ENCODE assay signal across 9 mouse cellular contexts in genomic region chr11:99364412-99364811, GRCm38 (mm10). TPM values are rescaled to one million over a fixed set of nuclear protein-coding genes. Genes with fewer than 3 reads are reported as not detected.
A peak's percentile ranks its signal among the peaks of the same experiment; 100 is the strongest.
DNase-seq lines count a peak whose midpoint lies in the region; ATAC-seq and TF ChIP-seq lines count a peak whose summit lies in the region.
"Had no signal": no experiment of that assay in that cellular context is flagged by ENCODE, and none has a peak within 500 bp of the region (broad histone marks: within the 10 kb centered on the region; RNA-seq: fewer than 3 reads in every experiment).

No protein-coding gene starts in this region.

- no peak overlapping the region for H3K4me2 ChIP-seq in heart, embryonic 11.5 days
- H3K4me2 ChIP-seq in neural tube, embryonic 11.5 days (ENCODE audit: low read depth) = no peak overlapping the region
- H3K4me2 ChIP-seq: neural tube, embryonic 12.5 days had no signal

- H3K36me3 ChIP-seq in heart, embryonic 11.5 days (ENCODE audit: control insufficient read depth, insufficient read depth, low read length) = no peaks in the 10 kb centered on the region
- no peaks in the 10 kb centered on the region for H3K36me3 ChIP-seq in testis, adult 2 months (ENCODE audit: control insufficient read depth, insufficient read depth, low read length)
- H3K36me3 ChIP-seq in neural tube, embryonic 11.5 days (ENCODE audit: control insufficient read depth, insufficient read depth, low read length) = no peaks in the 10 kb centered on the region
- H3K36me3 ChIP-seq: neural tube, embryonic 12.5 days had no signal

- no peaks in the 10 kb centered on the region for H3K9me3 ChIP-seq in heart, embryonic 11.5 days (replicated peaks; ENCODE audit: control insufficient read depth, low read length)
- H3K9me3 ChIP-seq in neural tube, embryonic 11.5 days (ENCODE audit: control insufficient read depth, low read length) = no peaks in the 10 kb centered on the region
- H3K9me3 ChIP-seq: neural tube, embryonic 12.5 days had no signal

- H3K27me3 ChIP-seq in heart, embryonic 11.5 days (ENCODE audit: control insufficient read depth, insufficient read depth, low read length) = peaks cover 5% of the 10 kb centered on the region; the same call in 1 of the 2 replicates
- H3K27me3 ChIP-seq in testis, adult 2 months (ENCODE audit: control insufficient read depth, insufficient read depth, low read length) = no peaks in the 10 kb centered on the region
- no peaks in the 10 kb centered on the region for H3K27me3 ChIP-seq in neural tube, embryonic 11.5 days (ENCODE audit: control insufficient read depth, insufficient read depth, low read length)
- H3K27me3 ChIP-seq: neural tube, embryonic 12.5 days had no signal

- H3K4me1 ChIP-seq in heart, embryonic 11.5 days (ENCODE audit: control insufficient read depth, insufficient read depth, low read length) = no peaks in the 10 kb centered on the region
- H3K4me1 ChIP-seq in testis, adult 2 months (ENCODE audit: control insufficient read depth, insufficient read depth, low read length) = peaks cover 3% of the 10 kb centered on the region; the same call in 1 of the 2 replicates
- H3K4me1 ChIP-seq in neural tube, embryonic 11.5 days (ENCODE audit: control insufficient read depth, insufficient read depth, low read length) = no peaks in the 10 kb centered on the region
- H3K4me1 ChIP-seq: neural tube, embryonic 12.5 days had no signal

- peak; percentile 72 for DNase-seq in heart, adult 11 months
- DNase-seq in testis, postnatal 10 days (ENCODE audit: low spot score) = no peak
- peak; percentile 31 to 51 for DNase-seq in cerebellum, adult 18-20 months
- DNase-seq in layer of hippocampus, adult 18-20 months (ENCODE audit: low spot score in 2 of 2) = peak; percentile 25 to 74
- DNase-seq in neural tube, embryonic 11.5 days (ENCODE audit: low spot score) = peak; percentile 47
- no peak for DNase-seq in spleen, adult 18-20 months

- WGBS in heart, embryonic 11.5 days (ENCODE audit: insufficient replicate concordance) = 19% methylated on average over 9 of the region's 9 CpGs
- 28% methylated on average over 9 of the region's 9 CpGs for WGBS in neural tube, embryonic 11.5 days

- ATAC-seq in heart, embryonic 11.5 days (replicated peaks; ENCODE audit: insufficient number of reproducible peaks, low FRiP score, low TSS enrichment) = no peak
- no peak for ATAC-seq in neural tube, embryonic 11.5 days (ENCODE audit: insufficient read depth, low FRiP score, low TSS enrichment)

- no peak for TF ChIP-seq POLR2A in testis, adult 2 months (IDR thresholded peaks at IDR 0.05; ENCODE audit: control insufficient read depth, low read depth, low read length)

- TF ChIP-seq CTCF in testis, adult 2 months (IDR thresholded peaks at IDR 0.05; ENCODE audit: control insufficient read depth, insufficient read depth, insufficient replicate concordance, low read depth, low read length) = peak; percentile 39; the same call in 1 of the 2 replicates

- H3K4me3 ChIP-seq in heart, embryonic 11.5 days (ENCODE audit: low read depth, low read length) = no peak overlapping the region
- no peak overlapping the region for H3K4me3 ChIP-seq in testis, adult 2 months (ENCODE audit: control insufficient read depth, low read depth, low read length)
- no peak overlapping the region for H3K4me3 ChIP-seq in neural tube, embryonic 11.5 days (ENCODE audit: low read depth, low read length)
- H3K4me3 ChIP-seq: neural tube, embryonic 12.5 days had no signal

- H3K9ac ChIP-seq in heart, embryonic 11.5 days (ENCODE audit: low read depth, low read length) = no peak overlapping the region
- no peak overlapping the region for H3K9ac ChIP-seq in neural tube, embryonic 11.5 days (ENCODE audit: low read length)
- H3K9ac ChIP-seq: neural tube, embryonic 12.5 days had no signal

- no peak overlapping the region for H3K27ac ChIP-seq in heart, embryonic 11.5 days (ENCODE audit: low read depth, low read length)
- no peak overlapping the region for H3K27ac ChIP-seq in testis, adult 2 months (ENCODE audit: control insufficient read depth, insufficient read depth, low read depth, low read length)
- no peak overlapping the region for H3K27ac ChIP-seq in neural tube, embryonic 11.5 days (ENCODE audit: low read depth, low read length)
- H3K27ac ChIP-seq: neural tube, embryonic 12.5 days had no signal

RNA-seq across cellular contexts. Expression of gene Krt28, which starts 10.3 kb away (rescaled TPM):
- polyA plus RNA-seq in heart, embryonic 11.5 days (2014; fragmentation: Nextera tagmentation; extraction: Ambion mirVana) = 0.16 TPM in 1 of 2 replicates, not detected in the other
- 0.11 and 0.25 TPM in 2 replicates for polyA plus RNA-seq in testis, adult 2 months (2012; rRNA removed)
- total RNA-seq in layer of hippocampus, adult 18-20 months (2021) = under 1 TPM; 0.20 to 0.25 TPM
- 0.15 and 0.19 TPM in 2 replicates for polyA plus RNA-seq in neural tube, embryonic 11.5 days (2014; fragmentation: Nextera tagmentation; extraction: Ambion mirVana)

RNA-seq across cellular contexts. Expression of gene Krt27, which starts 13.5 kb away (rescaled TPM):
- not detected in 2 replicates for polyA plus RNA-seq in heart, embryonic 11.5 days (2014; fragmentation: Nextera tagmentation; extraction: Ambion mirVana)
- not detected in 2 replicates for polyA plus RNA-seq in testis, adult 2 months (2012; rRNA removed)
- not detected for total RNA-seq in layer of hippocampus, adult 18-20 months (2021)
- polyA plus RNA-seq in neural tube, embryonic 11.5 days (2014; fragmentation: Nextera tagmentation; extraction: Ambion mirVana) = not detected in 2 replicates
- polyA plus RNA-seq: neural tube, embryonic 12.5 days had no signal

RNA-seq across cellular contexts. Expression of gene Krt10, which starts 24.8 kb away (rescaled TPM):
- 12.9 and 14.9 TPM in 2 replicates for polyA plus RNA-seq in heart, embryonic 11.5 days (2014; fragmentation: Nextera tagmentation; extraction: Ambion mirVana)
- polyA plus RNA-seq in testis, adult 2 months (2012; rRNA removed) = 1.8 TPM in 2 replicates
- 10 to 100 TPM; 12.2 to 13.4 TPM for total RNA-seq in layer of hippocampus, adult 18-20 months (2021)
- 22.4 and 23.5 TPM in 2 replicates for polyA plus RNA-seq in neural tube, embryonic 11.5 days (2014; fragmentation: Nextera tagmentation; extraction: Ambion mirVana)

RNA-seq across cellular contexts. Expression of gene Krt26, which starts 26.6 kb away (rescaled TPM):
- not detected in 2 replicates for polyA plus RNA-seq in heart, embryonic 11.5 days (2014; fragmentation: Nextera tagmentation; extraction: Ambion mirVana)
- 0.05 and 0.12 TPM in 2 replicates for polyA plus RNA-seq in testis, adult 2 months (2012; rRNA removed)
- not detected for total RNA-seq in layer of hippocampus, adult 18-20 months (2021)
- polyA plus RNA-seq in neural tube, embryonic 11.5 days (2014; fragmentation: Nextera tagmentation; extraction: Ambion mirVana) = 0.12 TPM in 1 of 2 replicates, not detected in the other

RNA-seq across cellular contexts. Expression of gene Krt25, which starts 41.7 kb away (rescaled TPM):
- not detected in 2 replicates for polyA plus RNA-seq in heart, embryonic 11.5 days (2014; fragmentation: Nextera tagmentation; extraction: Ambion mirVana)
- not detected in 2 replicates for polyA plus RNA-seq in testis, adult 2 months (2012; rRNA removed)
- total RNA-seq in layer of hippocampus, adult 18-20 months (2021) = not detected
- polyA plus RNA-seq in neural tube, embryonic 11.5 days (2014; fragmentation: Nextera tagmentation; extraction: Ambion mirVana) = 0.12 and 0.23 TPM in 2 replicates

Comparison
In these comparisons a context has a peak if more than half of its experiments do, and no peak if none do; other contexts are left out.
1. DNase-seq: peak in heart, adult 11 months (single experiment), cerebellum, adult 18-20 months (2 of 2), layer of hippocampus, adult 18-20 months (2 of 2) and neural tube, embryonic 11.5 days (single experiment); none in testis, postnatal 10 days (single experiment) and spleen, adult 18-20 months (0 of 2).